Mouse (Mus musculus) bone marrow macrophage, adult 2 months (primary cell): ENCODE measurements around the gene Vamp2.

Experiments
- CTCF ChIP-seq: IDR thresholded peaks from 2 replicates; pipeline ENCODE4 v1.5.1; 2012; ENCODE audit warnings: low read depth, mild to moderate bottlenecking, low read length, moderate library complexity
- POLR2A ChIP-seq: IDR thresholded peaks from 2 replicates; pipeline ENCODE4 v1.6.1; 2012; ENCODE audit warnings: mild to moderate bottlenecking, low read depth, low read length, borderline replicate concordance

DNA sequence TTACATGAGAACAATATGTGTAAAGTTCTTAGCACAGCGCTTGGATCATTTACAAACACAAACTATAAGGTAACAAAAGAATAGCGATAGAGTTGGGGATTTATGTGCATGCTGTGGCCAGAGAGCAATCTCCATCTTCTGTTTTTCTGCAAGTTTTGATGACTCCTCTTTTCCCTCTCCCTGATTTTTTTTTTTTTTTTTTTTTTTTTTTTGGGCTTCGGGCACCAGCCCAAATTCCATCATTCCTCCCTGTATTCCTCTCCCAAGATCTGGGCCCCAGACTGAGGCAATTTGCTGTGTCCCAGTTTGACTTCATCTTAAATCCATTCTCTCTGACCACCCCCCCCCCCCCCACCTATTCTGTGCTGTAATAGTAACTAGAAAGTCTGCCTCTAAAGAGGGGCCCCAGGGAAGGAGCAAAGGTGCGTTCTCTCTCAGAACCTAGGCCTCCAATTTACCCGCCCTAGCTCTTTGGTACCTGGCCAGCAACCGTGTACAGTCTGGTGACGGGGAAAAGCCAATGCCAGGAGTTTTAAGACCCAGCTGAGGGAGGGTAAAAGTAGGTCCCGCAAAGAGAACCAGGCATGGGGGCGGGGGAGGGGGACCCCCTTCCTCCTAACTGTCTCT is 8.2 kb downstream of the Vamp2 start:
- no peak for TF ChIP-seq CTCF
- TF ChIP-seq POLR2A, result no peak
